Mouse (Mus musculus): ENCODE results near the gene Otulinl. TPM values are rescaled to one million over a fixed set of nuclear protein-coding genes. Genes with fewer than 3 reads are reported as not detected.
"Not testable (repeated sequence)": the region's sequence is repeated elsewhere in the genome, so short reads cannot be mapped to it uniquely, and the experiment has no call there.

Otulinl gene
- total RNA-seq (2021), result 10 to 100 TPM; 28.5 to 29.2 TPM

- peak; percentile 92 to 95 for DNase-seq (ENCODE audit: extremely low spot score in 1 of 2, low spot score in 1 of 2)
Measured at GRCm38 (mm10) chr15:27681419-27682187, at the start of gene Otulinl. Otulinl (minus strand) TSS chr15:27681579.

GRCm38 (mm10) chr15:27726228-27726627 is 44.8 kb upstream of the Otulinl start:
- DNase-seq (ENCODE audit: extremely low spot score in 1 of 2, low spot score in 1 of 2), result no peak

GRCm38 (mm10) chr15:27724796-27725680 is 43.7 kb upstream of the Otulinl start:
- DNase-seq (ENCODE audit: extremely low spot score in 1 of 2, low spot score in 1 of 2), result no peak

- no peak for DNase-seq (ENCODE audit: extremely low spot score in 1 of 2, low spot score in 1 of 2)
Measured at GRCm38 (mm10) chr15:27724298-27724697, 42.9 kb upstream of the Otulinl start.

GRCm38 (mm10) chr15:27723746-27724145 is 42.4 kb upstream of the Otulinl start:
- DNase-seq (ENCODE audit: extremely low spot score in 1 of 2, low spot score in 1 of 2), result no peak

- DNase-seq (ENCODE audit: extremely low spot score in 1 of 2, low spot score in 1 of 2), result not testable (repeated sequence)
Measured at GRCm38 (mm10) chr15:27720297-27720696, 38.9 kb upstream of the Otulinl start.

GRCm38 (mm10) chr15:27718668-27719067 is 37.3 kb upstream of the Otulinl start:
- no peak for DNase-seq (ENCODE audit: extremely low spot score in 1 of 2, low spot score in 1 of 2)

GRCm38 (mm10) chr15:27715331-27715730 is 34.0 kb upstream of the Otulinl start:
- DNase-seq (ENCODE audit: extremely low spot score in 1 of 2, low spot score in 1 of 2), result peak in 1 of 2 experiments; percentile 43

GRCm38 (mm10) chr15:27710698-27711097 is 29.3 kb upstream of the Otulinl start:
- DNase-seq (ENCODE audit: extremely low spot score in 1 of 2, low spot score in 1 of 2), result no peak

- DNase-seq (ENCODE audit: extremely low spot score in 1 of 2, low spot score in 1 of 2), result no peak
Measured at GRCm38 (mm10) chr15:27708968-27709612, 27.7 kb upstream of the Otulinl start.

GRCm38 (mm10) chr15:27708499-27708898 is 27.1 kb upstream of the Otulinl start:
- DNase-seq (ENCODE audit: extremely low spot score in 1 of 2, low spot score in 1 of 2), result no peak

GRCm38 (mm10) chr15:27702972-27703313 is 21.6 kb upstream of the Otulinl start:
- DNase-seq (ENCODE audit: extremely low spot score in 1 of 2, low spot score in 1 of 2), result no peak

- no peak for DNase-seq (ENCODE audit: extremely low spot score in 1 of 2, low spot score in 1 of 2)
Measured at GRCm38 (mm10) chr15:27702031-27702971, 20.9 kb upstream of the Otulinl start.

GRCm38 (mm10) chr15:27697632-27698031 is 16.3 kb upstream of the Otulinl start:
- DNase-seq (ENCODE audit: extremely low spot score in 1 of 2, low spot score in 1 of 2), result no peak

GRCm38 (mm10) chr15:27693235-27693634 is 11.9 kb upstream of the Otulinl start:
- no peak for DNase-seq (ENCODE audit: extremely low spot score in 1 of 2, low spot score in 1 of 2)

GRCm38 (mm10) chr15:27692161-27692560 is 10.8 kb upstream of the Otulinl start:
- DNase-seq (ENCODE audit: extremely low spot score in 1 of 2, low spot score in 1 of 2), result no peak

GRCm38 (mm10) chr15:27691213-27691612 is 9.8 kb upstream of the Otulinl start:
- DNase-seq (ENCODE audit: extremely low spot score in 1 of 2, low spot score in 1 of 2), result no peak

- DNase-seq (ENCODE audit: extremely low spot score in 1 of 2, low spot score in 1 of 2), result no peak
Measured at GRCm38 (mm10) chr15:27688041-27688651, 6.8 kb upstream of the Otulinl start.

GRCm38 (mm10) chr15:27684813-27685212 is 3.4 kb upstream of the Otulinl start:
- no peak for DNase-seq (ENCODE audit: extremely low spot score in 1 of 2, low spot score in 1 of 2)

All from layer of hippocampus, postnatal 25 days (tissue).